Mouse (Mus musculus): ENCODE data around the gene Slc38a11. TPM values are rescaled to one million over a fixed set of nuclear protein-coding genes. Genes with fewer than 3 reads are reported as not detected.

The Slc38a11 gene
- polyA plus RNA-seq, 1 experiment from 2014 or later = 0.17 TPM

DNA sequence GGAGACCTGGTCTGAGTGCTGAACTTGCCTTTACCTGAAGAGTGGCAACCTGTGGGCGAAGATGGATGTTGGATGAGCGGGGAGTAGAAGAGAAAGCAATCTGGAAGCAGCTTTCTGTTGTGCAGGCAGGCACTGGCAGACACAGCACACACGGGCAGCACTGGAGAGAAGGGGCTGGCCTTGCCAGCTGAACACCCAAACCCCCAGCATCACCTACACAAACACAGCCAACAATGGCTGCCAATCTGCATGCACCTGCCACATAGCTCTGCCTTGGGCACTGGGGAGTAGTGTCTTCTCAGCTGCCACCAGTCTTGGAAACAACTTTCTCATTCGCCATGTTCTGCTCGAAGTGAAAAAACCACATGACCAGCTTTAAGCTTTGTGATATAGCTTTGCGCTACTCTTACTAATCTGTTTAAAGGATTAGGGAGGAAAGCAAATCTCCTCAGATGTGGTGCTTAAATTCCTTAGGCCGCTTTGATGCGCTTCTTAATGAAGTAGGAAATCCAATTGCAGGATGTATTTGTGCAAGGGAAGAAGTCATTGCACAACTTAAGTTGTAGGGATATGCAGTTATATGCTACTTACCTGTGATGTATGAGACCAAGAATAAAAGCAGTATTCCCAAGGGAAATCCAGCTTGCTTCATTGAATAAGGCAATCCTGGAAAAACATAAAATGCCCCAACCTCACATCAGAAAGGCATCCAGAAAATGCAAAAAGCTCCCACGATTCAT, 2.9 kb downstream of the Slc38a11 start:
- 81% methylated on average over 9 of the region's 9 CpGs for WGBS
- DNase-seq (ENCODE audit: low spot score) = no peak
- H3K9me3 ChIP-seq = no peaks in the 10 kb centered on the region
- H3K36me3 ChIP-seq = no peaks in the 10 kb centered on the region
- no peak overlapping the region for H3K27ac ChIP-seq
- H3K27me3 ChIP-seq (ENCODE audit: insufficient read depth, poor library complexity, severe bottlenecking) = peaks cover 8% of the 10 kb centered on the region; the same call in 1 of the 2 replicates
- peaks cover 9% of the 10 kb centered on the region for H3K4me1 ChIP-seq (replicated peaks)
- H3K4me3 ChIP-seq = no peak overlapping the region

DNA sequence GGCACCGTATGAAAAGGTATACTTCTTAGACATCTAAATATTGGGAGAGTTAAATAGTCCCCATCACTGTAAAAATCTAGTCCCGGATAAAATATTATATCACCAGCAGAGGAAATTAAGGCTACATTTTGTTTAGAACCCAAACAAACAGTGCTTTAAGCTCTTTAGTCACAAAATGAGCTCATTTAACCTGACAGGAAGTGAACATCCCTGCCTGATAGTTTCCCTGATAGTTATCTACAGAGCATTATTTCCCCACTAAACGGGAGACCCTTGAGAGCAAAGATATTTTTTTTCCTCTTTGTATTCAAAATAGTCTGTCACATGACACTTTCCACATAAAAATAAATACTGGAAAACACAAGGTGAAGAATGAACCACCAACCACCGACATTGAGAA, 16.5 kb downstream of the Slc38a11 start:
- Histone ChIP-seq H3K27me3 (ENCODE audit: insufficient read depth, poor library complexity, severe bottlenecking) (no peaks in the 10 kb centered on the region), H3K36me3 (no peaks in the 10 kb centered on the region), H3K27ac (no peak overlapping the region), H3K9me3 (no peaks in the 10 kb centered on the region), H3K4me1 (replicated peaks) (0 out of 2 replicates have a peak, but pooled peaks cover 5% of the 10 kb centered on the region), H3K4me3 (no peak overlapping the region)
- 74% methylated on average over 4 of the region's 4 CpGs for WGBS
- no peak for DNase-seq (ENCODE audit: low spot score)

- H3K27ac ChIP-seq = no peak overlapping the region
- no peaks in the 10 kb centered on the region for H3K9me3 ChIP-seq
- 79% methylated on average over 1 of the region's 1 CpGs for WGBS
- H3K4me3 ChIP-seq = no peak overlapping the region
- 0 out of 2 replicates have a peak, but pooled peaks cover 5% of the 10 kb centered on the region for H3K4me1 ChIP-seq (replicated peaks)
- H3K36me3 ChIP-seq = no peaks in the 10 kb centered on the region
- DNase-seq (ENCODE audit: low spot score) = no peak
- H3K27me3 ChIP-seq (ENCODE audit: insufficient read depth, poor library complexity, severe bottlenecking) = no peaks in the 10 kb centered on the region
Measured at GRCm38 (mm10) chr2:65346915-65347314, 16.9 kb downstream of the Slc38a11 start.

DNA sequence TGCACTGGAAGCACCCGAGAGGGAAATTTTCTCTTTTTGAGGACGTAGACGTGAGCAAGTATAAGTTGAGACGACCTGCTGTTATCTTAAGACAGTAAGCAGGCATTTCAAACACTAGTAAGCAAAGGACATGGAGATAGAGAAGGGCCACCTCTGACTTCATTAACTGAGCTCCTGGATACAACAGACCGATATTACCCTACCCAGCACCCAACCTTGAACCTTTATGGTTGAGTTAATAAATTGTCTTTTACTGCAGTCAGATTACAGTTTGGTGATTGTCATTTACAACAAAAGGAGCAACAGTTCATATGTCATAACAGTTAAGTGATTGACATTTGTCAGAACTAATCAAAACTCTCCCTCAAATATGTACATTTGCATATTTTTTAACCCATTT, 17.8 kb downstream of the Slc38a11 start:
- Histone ChIP-seq H3K9me3 (no peaks in the 10 kb centered on the region), H3K27me3 (ENCODE audit: insufficient read depth, poor library complexity, severe bottlenecking) (no peaks in the 10 kb centered on the region), H3K4me3 (no peak overlapping the region), H3K27ac (no peak overlapping the region), H3K4me1 (replicated peaks) (0 out of 2 replicates have a peak, but pooled peaks cover 5% of the 10 kb centered on the region), H3K36me3 (no peaks in the 10 kb centered on the region)
- DNase-seq (ENCODE audit: low spot score) = no peak
- WGBS = 90% methylated on average over 5 of the region's 5 CpGs

DNA sequence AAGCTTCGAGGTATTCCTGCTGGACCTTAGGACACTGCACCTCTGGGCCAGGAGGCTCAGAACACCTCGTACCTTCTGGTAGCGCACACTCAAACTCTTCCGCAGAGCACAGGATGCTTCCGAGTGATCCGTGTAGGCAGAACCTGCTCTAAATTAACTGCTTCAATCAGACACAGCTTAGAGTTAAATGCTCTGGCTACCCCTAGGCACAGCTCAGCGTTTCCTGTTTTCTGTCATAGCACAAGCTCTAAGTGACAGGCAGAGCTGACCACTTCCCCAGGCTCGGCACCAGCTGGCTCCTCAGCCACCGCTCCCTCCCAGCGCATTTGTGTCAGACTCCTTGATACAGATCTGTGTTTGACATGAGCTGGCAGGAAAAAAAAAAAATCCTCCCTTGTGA, 21.8 kb downstream of the Slc38a11 start:
- Histone ChIP-seq H3K4me1 (replicated peaks) (peaks cover 5% of the 10 kb centered on the region; the same call in 1 of the 2 replicates), H3K36me3 (no peaks in the 10 kb centered on the region), H3K4me3 (no peak overlapping the region), H3K9me3 (no peaks in the 10 kb centered on the region), H3K27ac (no peak overlapping the region), H3K27me3 (ENCODE audit: insufficient read depth, poor library complexity, severe bottlenecking) (no peaks in the 10 kb centered on the region)
- peak; percentile 8 for DNase-seq (ENCODE audit: low spot score)
- WGBS = 74% methylated on average over 10 of the region's 10 CpGs

- 73% methylated on average over 3 of the region's 3 CpGs for WGBS
- Histone ChIP-seq H3K4me1 (replicated peaks) (peaks cover 5% of the 10 kb centered on the region; the same call in 1 of the 2 replicates), H3K36me3 (no peaks in the 10 kb centered on the region), H3K9me3 (no peaks in the 10 kb centered on the region), H3K4me3 (no peak overlapping the region), H3K27me3 (ENCODE audit: insufficient read depth, poor library complexity, severe bottlenecking) (no peaks in the 10 kb centered on the region), H3K27ac (no peak overlapping the region)
- DNase-seq (ENCODE audit: low spot score) = no peak
Measured at GRCm38 (mm10) chr2:65340839-65341238, 23.0 kb downstream of the Slc38a11 start.

- 20% methylated on average over 14 of the region's 14 CpGs for WGBS
Measured at GRCm38 (mm10) chr2:65337378-65338140, 26.3 kb downstream of the Slc38a11 start.

DNA sequence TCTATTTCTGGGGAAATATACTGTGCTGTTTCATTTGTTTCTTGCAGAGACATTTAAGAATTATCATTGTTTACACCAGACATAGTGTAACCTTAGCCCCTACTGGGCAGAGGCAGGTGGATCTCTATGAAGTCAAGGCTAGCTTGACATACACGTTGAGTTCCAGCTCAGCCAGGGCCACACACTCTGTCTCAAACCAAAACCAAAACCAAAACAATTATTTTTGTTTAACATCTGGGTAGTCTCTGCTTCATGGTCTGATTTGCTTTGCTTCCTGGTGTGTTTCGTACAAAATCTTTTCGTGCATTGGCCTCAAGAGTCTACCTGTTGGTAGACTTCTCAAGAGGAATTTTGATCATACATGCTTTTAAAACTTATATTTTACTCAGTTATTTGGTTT, 27.2 kb downstream of the Slc38a11 start:
- Histone ChIP-seq H3K4me3 (no peak overlapping the region), H3K27me3 (ENCODE audit: insufficient read depth, poor library complexity, severe bottlenecking) (no peaks in the 10 kb centered on the region), H3K36me3 (no peaks in the 10 kb centered on the region), H3K4me1 (replicated peaks) (peaks cover 5% of the 10 kb centered on the region; the same call in 1 of the 2 replicates), H3K9me3 (no peaks in the 10 kb centered on the region), H3K27ac (no peak overlapping the region)
- 89% methylated on average over 3 of the region's 3 CpGs for WGBS
- no peak for DNase-seq (ENCODE audit: low spot score)

More at GRCm38 (mm10) chr2:65337378-65338140, 26.3 kb downstream of the Slc38a11 start:
- peak; percentile 47 for DNase-seq (ENCODE audit: low spot score)
- H3K27ac ChIP-seq = no peak overlapping the region
- H3K36me3 ChIP-seq = no peaks in the 10 kb centered on the region
- no peaks in the 10 kb centered on the region for H3K27me3 ChIP-seq (ENCODE audit: insufficient read depth, poor library complexity, severe bottlenecking)
- H3K4me1 ChIP-seq (replicated peaks) = peaks cover 5% of the 10 kb centered on the region; the same call in 1 of the 2 replicates
- no peaks in the 10 kb centered on the region for H3K9me3 ChIP-seq
- H3K4me3 ChIP-seq = no peak overlapping the region

GRCm38 (mm10) chr2:65334091-65334490, 29.7 kb downstream of the Slc38a11 start:
- Histone ChIP-seq H3K4me1 (replicated peaks) (peaks cover 5% of the 10 kb centered on the region; the same call in 1 of the 2 replicates), H3K27me3 (ENCODE audit: insufficient read depth, poor library complexity, severe bottlenecking) (no peaks in the 10 kb centered on the region), H3K9me3 (no peaks in the 10 kb centered on the region), H3K36me3 (no peaks in the 10 kb centered on the region), H3K4me3 (no peak overlapping the region), H3K27ac (no peak overlapping the region)
- WGBS = 86% methylated on average over 9 of the region's 9 CpGs
- DNase-seq (ENCODE audit: low spot score) = no peak

DNA sequence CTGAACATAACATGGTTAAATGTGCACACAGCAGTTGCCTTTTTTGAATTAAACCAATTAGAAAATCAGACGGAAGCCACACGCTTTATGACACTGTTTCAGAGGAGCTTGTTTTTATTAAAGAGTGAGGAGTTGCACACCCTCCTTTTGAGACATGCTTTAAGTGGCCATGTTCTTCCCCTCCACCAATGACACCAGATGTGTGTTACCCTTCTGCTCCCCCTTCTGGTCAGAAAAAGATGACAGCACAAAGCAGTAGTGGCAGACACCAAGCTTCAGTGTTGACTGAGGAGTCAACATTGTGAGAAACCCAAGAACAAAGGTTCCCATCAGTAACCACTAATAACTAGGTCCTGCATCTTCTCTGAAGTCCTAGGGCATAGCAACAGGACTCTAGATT, 32.5 kb downstream of the Slc38a11 start:
- peak; percentile 27 for DNase-seq (ENCODE audit: low spot score)
- no peaks in the 10 kb centered on the region for H3K9me3 ChIP-seq
- 81% methylated on average over 2 of the region's 2 CpGs for WGBS

DNA sequence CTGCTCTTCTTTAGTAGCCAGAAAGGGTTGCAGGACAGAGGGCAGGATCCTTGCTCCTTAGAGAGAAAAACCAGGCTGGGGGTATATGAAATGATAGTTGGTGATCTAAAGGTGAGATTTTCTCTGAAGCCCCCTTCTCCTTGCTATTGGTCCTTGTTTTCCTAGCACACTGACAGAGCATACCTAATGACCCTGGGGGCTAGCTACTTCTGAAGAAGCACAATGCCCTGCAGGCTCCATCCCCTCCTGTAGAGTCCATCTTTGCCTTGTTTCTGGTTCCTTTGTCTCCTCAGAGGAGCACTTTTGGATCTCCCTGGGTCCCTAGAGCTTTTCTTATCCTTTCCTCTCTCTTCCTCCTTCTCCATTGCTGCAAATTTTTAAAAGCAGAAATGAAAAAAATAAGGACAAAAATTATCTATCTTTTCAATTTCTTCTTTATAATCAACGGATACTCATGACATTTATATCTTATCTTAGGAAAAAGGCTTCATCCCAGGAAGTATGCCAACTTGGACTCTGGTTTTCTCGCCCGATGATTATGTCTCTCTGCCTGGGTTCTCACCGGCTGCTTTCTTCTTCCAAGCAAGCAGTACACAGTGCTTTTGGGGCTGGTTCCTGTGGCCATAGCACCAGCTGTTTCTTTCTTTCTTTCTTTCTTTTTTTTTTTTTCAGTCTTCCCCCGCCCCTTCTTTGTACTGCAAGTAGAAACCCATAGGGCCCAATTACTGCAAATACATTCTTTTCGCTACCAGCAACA, 41.7 kb downstream of the Slc38a11 start:
- no peaks in the 10 kb centered on the region for H3K9me3 ChIP-seq
- no peaks in the 10 kb centered on the region for H3K27me3 ChIP-seq (ENCODE audit: insufficient read depth, poor library complexity, severe bottlenecking)
- H3K36me3 ChIP-seq = no peaks in the 10 kb centered on the region
- no peak overlapping the region for H3K4me3 ChIP-seq
- peak overlapping the region; percentile 40; the same call in 1 of the 2 replicates for H3K27ac ChIP-seq
- WGBS = 57% methylated on average over 6 of the region's 6 CpGs
- H3K4me1 ChIP-seq (replicated peaks) = 0 out of 2 replicates have a peak, but pooled peaks cover 3% of the 10 kb centered on the region
- DNase-seq (ENCODE audit: low spot score) = no peak

More for the DNA sequence above, 32.5 kb downstream of the Slc38a11 start:
- H3K36me3 ChIP-seq = no peaks in the 10 kb centered on the region
- H3K27ac ChIP-seq = no peak overlapping the region
- no peaks in the 10 kb centered on the region for H3K27me3 ChIP-seq (ENCODE audit: insufficient read depth, poor library complexity, severe bottlenecking)
- H3K4me3 ChIP-seq = no peak overlapping the region
- H3K4me1 ChIP-seq (replicated peaks) = no peaks in the 10 kb centered on the region

- Histone ChIP-seq H3K4me3 (no peak overlapping the region), H3K4me1 (replicated peaks) (0 out of 2 replicates have a peak, but pooled peaks cover 3% of the 10 kb centered on the region), H3K36me3 (no peaks in the 10 kb centered on the region), H3K9me3 (no peaks in the 10 kb centered on the region), H3K27me3 (ENCODE audit: insufficient read depth, poor library complexity, severe bottlenecking) (no peaks in the 10 kb centered on the region), H3K27ac (no peak overlapping the region)
- DNase-seq (ENCODE audit: low spot score) = no peak
- WGBS = 84% methylated on average over 2 of the region's 2 CpGs
Measured at GRCm38 (mm10) chr2:65320975-65321374, 42.9 kb downstream of the Slc38a11 start.
